Mouse (Mus musculus): ENCODE results near the gene 4933425L06Rik.

DNA sequence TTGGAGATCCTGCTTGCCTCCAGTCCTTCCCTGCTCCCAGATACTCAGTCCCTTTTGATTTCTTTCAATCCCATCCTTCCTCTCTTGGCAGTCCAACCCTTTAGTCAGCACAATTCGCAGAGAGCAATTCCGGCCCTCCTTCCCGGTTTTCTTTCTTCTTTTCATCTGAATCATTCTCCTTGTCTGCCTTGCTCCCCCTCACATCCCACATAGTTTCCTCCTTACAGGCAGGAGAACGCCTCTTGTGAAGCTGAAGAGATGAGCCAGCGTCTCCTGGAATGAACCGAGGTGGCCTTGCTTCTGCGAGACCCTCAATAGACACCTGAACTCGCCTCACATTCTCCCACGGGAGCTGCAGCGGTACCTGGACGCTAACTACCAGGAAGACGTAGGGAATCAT is 44.1 kb upstream of the 4933425L06Rik start:
- no peak for TF ChIP-seq ZC3H11A (IDR thresholded peaks at IDR 0.05; ENCODE audit: low read depth, low read length)
- TF ChIP-seq USF2 (IDR thresholded peaks at IDR 0.05; ENCODE audit: borderline replicate concordance in 1 of 2, insufficient read depth in 1 of 2, low read depth in 1 of 2, low read length in 2 of 2): no peak
- TF ChIP-seq POLR2A (IDR thresholded peaks at IDR 0.05; ENCODE audit: control insufficient read depth in 1 of 2, insufficient read depth in 1 of 2, low read depth in 1 of 2, low read length in 2 of 2, poor library complexity in 1 of 2): no peak
- TF ChIP-seq TCF12 (IDR thresholded peaks at IDR 0.05; ENCODE audit: low read depth, low read length): no peak
- TF ChIP-seq ZMIZ1 (IDR thresholded peaks at IDR 0.05; ENCODE audit: low read depth, low read length): no peak
- no peak for TF ChIP-seq POLR2AphosphoS2 (IDR thresholded peaks at IDR 0.05; ENCODE audit: low read length)
- no peak for TF ChIP-seq HCFC1 (IDR thresholded peaks at IDR 0.05; ENCODE audit: low read depth, low read length)
- no peak for TF ChIP-seq UBTF (IDR thresholded peaks at IDR 0.05; ENCODE audit: borderline replicate concordance, insufficient read depth, low read depth, low read length)
- TF ChIP-seq CTCF (IDR thresholded peaks at IDR 0.05 in 2 of 3, conservative IDR thresholded peaks at IDR 0.05 in 1 of 3; ENCODE audit: control insufficient read depth in 1 of 3, insufficient read depth in 1 of 3, low read depth in 2 of 3, low read length in 3 of 3, poor library complexity in 1 of 3, severe bottlenecking in 1 of 3): no peak
- no peak for TF ChIP-seq RAD21 (IDR thresholded peaks at IDR 0.05; ENCODE audit: low read depth, low read length)
- TF ChIP-seq MAFK (IDR thresholded peaks at IDR 0.05; ENCODE audit: borderline replicate concordance, low read depth, low read length): no peak
